Mouse (Mus musculus) layer of hippocampus, postnatal 10 days (tissue): ENCODE results near the gene Bend3. TPM values are rescaled to one million over a fixed set of nuclear protein-coding genes. Genes with fewer than 3 reads are reported as not detected.

Experiments
- DNase-seq, 2 experiments: peaks; one replicate each; pipeline ENCODE4 v3.0.0; 2021; ENCODE audit warnings: low spot score in 2 of 2
- total RNA-seq, 2 experiments: library from RNA; stranded (reverse); gene quantifications; 2 replicates each; pipeline ENCODE4 v1.2.3; 2021

Bend3 gene
- total RNA-seq, 2 experiments from 2014 or later, result 5.8 to 8.9 TPM

DNA sequence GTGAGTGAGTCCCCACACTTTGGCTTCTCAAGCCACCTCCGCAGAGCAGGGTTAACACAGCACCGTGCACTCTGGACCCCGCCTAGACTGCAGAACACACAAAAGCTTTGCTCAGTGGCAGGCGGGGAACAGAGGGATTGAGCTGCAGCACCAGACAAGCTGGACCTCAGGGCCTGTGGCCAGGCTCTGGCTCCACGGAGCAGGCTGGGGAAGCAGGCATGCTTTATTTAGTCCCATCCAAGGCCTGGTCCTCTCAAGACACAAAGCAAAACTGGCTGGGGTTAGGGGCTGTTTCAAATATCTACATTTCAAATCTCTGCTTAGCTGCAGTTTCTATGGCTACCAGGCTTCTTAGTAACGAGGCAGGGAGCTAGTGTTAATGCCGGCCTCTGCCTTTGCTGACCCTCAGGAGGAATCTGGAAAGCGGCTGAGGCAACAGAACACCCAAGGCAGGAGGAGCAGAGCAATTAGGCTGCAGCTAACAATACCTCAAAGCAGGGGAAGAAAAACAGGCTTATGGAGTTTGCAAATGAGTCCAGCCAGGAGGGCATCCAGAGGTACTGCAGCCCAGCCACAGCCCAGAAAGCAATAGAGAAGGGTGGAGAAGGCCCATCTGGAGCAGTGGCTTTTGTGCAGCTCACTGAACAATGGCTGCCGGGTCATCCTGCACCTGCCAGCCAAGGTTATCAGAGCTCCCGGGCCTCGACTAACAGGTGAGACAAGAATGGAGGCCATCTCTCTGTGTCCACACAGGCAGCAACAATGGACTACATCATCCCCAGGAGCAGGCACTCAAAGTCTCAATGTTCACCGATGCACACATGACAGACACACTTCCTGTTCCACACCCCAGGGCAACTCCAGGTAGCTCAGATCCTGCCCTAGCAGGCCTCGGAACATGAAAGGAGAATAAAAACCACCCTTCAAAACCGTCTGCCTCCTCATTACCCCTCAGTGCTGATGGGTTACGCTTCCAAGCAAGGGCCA is 48.9 kb downstream of the Bend3 start:
- DNase-seq, result peak; percentile 34 to 53

DNA sequence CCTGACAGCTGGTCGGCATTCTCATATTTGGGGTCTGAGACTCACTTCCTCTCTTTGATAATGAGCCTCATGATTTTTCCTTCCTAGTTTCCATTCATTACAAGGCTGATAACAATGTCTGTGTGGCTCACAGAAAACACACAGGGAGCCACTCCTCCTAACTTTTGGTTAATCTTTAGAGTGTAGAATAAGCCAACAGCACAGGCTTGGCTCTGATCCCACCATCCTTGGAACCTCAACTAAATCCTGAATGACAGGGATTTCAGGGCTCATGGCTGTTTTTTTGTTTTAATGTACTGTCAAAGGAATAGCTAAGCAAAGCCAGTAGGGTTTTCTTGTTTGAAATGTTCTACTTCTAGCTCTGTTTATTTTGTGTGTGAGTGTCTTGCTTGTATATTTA is 55.8 kb downstream of the Bend3 start:
- no peak for DNase-seq

DNA sequence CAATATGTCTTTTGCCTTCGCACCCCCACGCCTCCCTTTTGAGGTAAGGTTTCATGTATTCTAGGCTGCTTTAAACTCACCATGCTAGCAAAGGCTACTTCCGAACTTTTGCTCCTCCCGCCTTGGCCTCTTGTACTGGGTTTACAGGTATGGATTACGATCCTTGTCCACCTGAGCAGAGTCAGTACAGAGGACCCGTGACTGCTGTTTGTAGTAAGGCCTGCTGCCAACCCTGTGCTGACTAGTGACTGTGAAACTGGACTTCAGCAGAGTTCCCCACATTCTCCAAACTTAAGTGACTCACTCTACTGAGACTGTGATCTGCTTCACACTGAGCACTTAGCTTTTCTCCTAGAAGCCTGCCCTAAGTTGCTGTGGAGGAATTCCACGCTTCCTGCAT is 59.0 kb downstream of the Bend3 start:
- DNase-seq, result no peak

DNA sequence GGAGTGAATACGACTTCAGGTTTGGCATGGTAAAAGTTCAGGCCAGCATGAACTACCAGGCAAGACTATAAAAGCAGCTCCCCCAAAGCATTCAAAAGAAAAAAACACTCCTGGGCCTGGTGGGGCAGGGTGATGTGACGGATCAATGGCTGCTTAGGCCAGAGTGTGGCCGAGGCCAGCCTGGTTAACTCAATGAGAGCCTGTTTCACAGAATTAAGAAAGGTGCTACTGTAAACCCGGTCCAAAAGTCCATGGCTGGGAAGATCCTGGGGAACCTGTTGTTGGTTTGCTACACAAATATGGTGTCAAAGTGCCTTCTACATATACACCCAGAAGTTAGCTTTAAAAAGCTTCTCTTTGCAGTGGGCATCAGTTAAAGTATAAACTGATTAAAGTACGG is 60.2 kb downstream of the Bend3 start:
- DNase-seq, result no peak

DNA sequence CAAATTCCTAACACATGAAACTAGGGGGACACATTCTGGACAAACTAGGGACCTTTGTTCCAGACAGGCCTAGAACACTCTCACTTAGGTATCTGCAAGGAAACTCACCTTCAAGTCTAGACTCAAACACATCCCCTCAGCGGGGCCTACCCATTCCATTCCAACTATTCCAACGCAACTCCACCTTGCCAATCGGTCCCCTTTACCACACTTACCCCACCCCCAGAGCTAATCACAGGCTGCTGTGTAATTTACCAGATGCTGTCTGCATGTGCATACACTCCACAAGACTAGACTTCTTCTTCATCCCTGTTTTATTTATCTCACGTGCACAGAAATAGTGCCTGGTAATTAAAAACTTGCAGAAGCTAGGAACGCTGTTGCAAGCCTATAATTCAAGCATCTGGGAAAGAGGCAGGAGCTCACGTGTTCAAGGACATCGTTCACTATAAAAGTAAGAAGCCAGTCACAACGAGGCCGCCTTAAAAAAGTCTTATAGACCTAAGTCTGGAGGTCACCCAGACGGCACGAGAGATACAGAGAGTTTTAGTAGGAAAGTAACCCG is 61.2 kb downstream of the Bend3 start:
- no peak for DNase-seq

DNA sequence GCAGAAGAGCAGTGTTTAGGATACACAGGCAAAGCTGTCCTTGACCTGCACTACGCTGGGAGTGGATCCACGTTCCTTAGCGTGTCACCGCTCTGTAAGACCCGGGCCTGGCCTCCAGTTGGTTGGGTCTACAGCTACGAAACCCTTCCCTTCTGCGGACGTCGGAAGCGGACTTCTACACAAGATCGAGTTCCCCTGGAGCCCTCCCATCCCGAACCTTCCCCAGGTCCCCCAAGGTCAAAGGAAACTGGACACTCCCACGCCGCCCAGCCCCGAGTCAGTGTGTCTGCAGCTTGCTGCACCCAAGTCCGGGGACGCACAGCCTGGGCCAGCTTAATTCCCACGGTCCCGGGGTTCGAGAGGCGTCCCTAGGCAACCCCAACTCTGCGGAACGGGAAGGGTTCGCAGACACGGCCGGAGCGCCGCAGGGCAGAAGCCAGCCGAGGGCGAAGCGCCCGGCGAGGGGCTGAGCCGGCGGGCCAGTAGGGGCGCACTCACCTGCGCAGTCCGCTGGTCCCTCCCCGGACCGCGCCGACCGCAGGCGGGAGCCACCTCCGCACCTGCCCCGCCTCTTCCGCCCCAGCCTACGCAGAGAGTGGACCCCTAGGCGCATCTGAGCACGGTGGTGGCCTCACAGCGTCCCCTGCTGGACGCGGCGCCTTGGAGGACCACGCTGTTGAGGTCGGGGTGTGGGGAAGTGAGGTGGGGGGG is 62.0 kb downstream of the Bend3 start, which contains the start of gene 1700021F05Rik:
Gene 1700021F05Rik, minus strand, starts transcription at position 553 of the 711 bp plus-strand sequence.
- DNase-seq, result peak; percentile 96 to 98

DNA sequence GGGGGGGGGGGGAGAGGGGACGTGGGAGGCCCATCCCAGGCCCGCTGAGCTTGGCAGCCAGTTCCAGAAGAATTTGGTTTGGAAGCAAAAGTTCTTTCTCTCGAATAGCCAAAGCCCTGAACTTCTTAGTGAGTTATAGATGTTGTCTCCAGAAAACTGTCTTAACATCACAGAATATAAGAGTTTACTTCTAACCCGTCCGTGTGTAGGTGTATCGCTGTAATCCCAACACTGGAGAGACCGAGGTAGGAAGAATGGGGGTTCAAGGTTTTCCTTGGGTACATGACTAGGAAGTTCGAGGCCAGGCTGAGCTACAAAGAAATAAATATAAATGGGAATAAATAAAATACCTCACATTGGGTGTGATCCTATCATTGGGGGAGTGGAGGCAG is 62.5 kb downstream of the Bend3 start:
- no peak for DNase-seq

DNA sequence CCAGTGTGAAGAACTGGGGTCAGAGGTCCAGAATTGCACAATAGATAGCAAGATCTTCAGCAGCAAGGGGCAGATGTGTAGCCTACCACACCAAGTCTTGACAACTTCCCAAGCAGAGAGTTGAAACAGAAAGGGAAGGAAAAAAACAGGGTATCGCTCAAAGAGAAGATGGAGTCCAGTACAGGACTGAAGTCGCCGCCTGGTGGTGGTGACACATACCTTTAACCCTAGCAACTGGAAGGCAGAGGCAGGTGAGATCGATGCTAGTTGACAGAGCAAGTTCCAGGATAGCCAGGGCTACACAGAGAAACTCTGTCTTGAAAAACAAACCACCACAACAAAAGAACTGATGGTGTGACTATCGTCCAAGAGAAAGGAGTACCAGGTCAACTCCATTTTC is 70.8 kb downstream of the Bend3 start:
- no peak for DNase-seq

DNA sequence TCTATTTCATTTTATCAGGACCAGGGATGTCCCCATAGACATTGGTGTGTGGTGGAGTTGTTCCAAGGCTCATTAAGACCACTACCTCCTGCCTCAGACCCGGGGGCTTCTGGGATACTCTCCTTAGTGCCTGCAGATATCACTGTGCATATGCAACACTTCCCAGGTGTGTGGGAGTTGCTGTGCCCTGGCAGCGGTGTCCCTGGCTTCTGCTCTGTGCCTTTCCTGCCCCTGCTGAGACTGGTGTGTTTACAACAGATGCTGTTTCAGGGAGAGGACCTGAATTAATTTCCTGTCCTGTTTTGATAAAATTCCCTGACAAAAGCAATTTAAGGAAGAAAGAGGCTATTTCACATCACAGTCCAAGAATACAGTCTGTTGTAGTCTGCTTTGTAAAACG is 72.3 kb downstream of the Bend3 start:
- no peak for DNase-seq

DNA sequence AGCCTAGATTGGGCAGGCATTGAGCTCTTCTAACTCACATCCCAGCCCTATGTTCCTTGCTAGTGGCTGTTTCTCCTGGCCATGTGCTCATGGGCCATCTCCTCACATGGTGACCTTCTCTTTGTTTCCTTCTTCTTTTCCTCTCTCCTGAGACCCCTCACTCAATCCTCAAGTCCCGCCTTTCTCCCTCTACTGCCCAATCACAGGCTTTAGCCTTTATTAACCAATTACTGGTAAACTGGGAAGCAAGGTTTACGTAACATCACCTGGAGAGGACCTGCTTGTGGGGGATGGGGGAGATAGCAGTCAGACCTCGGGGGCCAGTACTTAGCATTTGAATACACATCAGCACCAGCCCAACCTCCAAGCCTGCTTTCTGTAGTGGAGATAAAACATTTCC is 72.8 kb downstream of the Bend3 start:
- no peak for DNase-seq

DNA sequence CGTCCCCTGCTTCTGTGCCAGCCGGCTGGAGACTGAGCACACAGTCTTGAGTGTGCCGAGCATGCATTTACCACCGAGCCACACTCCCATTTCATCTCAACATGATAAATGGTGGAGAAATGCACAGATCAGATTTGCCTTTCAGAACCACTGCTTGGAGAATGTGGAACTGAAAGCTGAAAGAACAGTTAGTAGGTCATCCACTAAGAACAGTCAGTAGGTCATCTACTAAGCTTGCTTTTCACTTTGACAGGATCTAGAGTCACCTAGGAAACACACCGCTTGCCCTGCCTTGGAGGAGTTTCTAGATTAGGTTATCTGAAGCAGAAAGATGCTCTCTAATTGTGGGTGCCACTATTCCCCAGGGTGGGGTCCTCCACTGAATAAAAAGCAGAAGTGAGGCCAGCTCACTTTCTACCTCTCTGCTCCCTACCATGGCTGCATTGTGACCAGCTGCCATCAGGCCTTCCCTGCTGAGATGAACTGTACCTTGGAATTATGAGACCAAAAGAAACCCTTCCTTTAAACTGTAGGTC is 79.1 kb downstream of the Bend3 start:
- DNase-seq, result no peak

DNA sequence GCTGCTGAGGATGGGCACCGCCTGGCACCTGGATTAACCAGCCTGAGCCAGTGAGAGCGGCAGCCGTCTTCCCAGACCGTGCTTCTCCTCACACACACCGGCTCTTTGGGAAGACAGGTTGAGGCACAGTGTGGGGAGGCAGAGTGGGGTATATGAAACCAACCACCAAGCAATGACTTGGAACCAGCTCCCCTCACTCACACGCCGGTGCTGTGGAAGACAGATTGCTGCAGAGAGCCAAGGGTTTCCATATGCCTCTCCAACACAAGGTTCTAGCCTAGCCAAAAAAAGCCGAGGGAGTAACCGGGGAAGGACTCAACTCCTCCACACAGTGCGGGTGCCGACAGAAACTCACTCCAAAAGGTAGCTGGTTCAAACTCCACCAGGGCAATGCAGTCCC is 80.7 kb downstream of the Bend3 start:
- DNase-seq, result no peak

DNA sequence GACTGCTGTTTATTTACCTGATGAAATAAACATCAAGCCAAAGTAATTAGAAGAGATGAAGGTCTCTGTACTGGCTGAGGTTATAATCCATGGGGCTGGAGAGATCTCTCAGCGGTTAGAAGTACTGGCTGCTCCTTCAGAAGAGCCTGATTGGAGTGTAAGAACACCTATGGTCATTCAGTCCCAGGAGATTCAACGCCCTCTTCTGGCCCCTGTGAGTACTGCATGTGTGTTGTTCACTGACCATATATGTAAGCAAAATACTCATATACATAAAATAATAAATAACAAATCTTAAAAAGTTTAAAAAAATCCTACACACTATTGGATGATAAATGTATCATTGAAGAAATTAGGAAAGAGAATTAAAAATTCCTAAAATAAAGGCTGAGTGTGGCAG is 82.1 kb downstream of the Bend3 start:
- no peak for DNase-seq

DNA sequence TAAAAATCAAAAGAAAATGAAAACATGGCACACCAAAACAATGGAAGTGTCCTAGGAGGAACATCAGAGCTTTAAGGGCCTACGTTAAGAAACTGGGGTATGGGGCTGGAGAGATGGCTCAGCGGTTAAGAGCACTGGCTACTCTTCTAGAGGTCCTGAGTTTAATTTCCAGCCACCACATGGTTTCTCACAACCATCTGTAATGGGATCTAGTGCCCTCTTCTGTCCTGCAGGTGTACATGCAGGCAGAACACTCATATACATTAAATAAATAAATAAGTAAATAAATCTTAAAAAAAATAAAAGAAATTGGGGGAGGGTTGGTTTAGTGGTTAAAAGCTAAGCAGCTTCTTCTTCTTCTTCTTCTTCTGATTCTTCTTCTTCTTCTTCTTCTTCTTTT is 82.7 kb downstream of the Bend3 start:
- DNase-seq, result no peak

Other genes starting within 250 kb of the Bend3 start
- 1 to 10 TPM in 1 of 2 experiments, not detected in 1; 4.1 TPM for gene Gm9803, start 45.3 kb downstream of the Bend3 start, total RNA-seq
- 10 to 100 TPM; 49.2 to 52.0 TPM for gene 1700021F05Rik, start 62.2 kb downstream of the Bend3 start, total RNA-seq
- gene Cd24a, start 99.5 kb downstream of the Bend3 start, total RNA-seq, result 100 to 1,000 TPM; 112 to 116 TPM